Mouse (Mus musculus) ES-E14 (cell line): ENCODE data around the gene Hcfc1r1.

Experiments
- CHD2 ChIP-seq: IDR thresholded peaks from 2 replicates; pipeline ENCODE4 v1.6.1; 2014; ENCODE audit warnings: mild to moderate bottlenecking, low read depth, low read length, inconsistent platforms
- HCFC1 ChIP-seq: IDR thresholded peaks from 2 replicates; pipeline ENCODE4 v1.6.1; 2012; ENCODE audit warnings: low read length, inconsistent platforms, borderline replicate concordance; ENCODE audit not compliant: insufficient read depth
- MAFK ChIP-seq: IDR thresholded peaks from 2 replicates; pipeline ENCODE4 v1.6.1; 2014; ENCODE audit warnings: mild to moderate bottlenecking, low read depth, low read length, inconsistent platforms; ENCODE audit not compliant: insufficient read depth
- ZC3H11A ChIP-seq: IDR thresholded peaks from 2 replicates; pipeline ENCODE4 v1.6.1; 2012; ENCODE audit warnings: low read depth, mild to moderate bottlenecking, inconsistent platforms, low read length, borderline replicate concordance
- ZNF384 ChIP-seq: IDR thresholded peaks from 2 replicates; pipeline ENCODE4 v1.6.1; 2012; ENCODE audit warnings: low read depth, low read length, inconsistent platforms

DNA sequence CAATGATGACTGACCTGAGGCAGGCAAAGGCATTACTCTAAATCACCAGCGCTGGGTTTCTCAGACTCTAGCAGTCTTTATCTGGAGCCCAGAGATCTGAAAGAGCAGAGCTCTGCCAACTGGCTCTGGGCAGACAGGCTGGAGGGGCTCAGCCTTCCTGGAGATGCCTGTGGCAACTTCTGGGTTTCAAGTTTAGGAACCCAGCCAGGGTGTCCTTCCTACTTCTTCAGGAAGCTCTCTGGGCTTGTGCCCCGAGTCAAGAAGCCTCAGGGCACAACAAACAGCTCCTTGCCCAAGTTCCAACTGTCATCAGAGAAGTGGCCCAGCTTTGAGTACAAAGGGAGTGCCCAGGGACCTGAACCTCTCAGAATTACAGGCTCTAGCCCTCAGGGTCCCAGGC is 19.0 kb upstream of the Hcfc1r1 start:
- no peak for TF ChIP-seq ZC3H11A
- no peak for TF ChIP-seq ZNF384
- TF ChIP-seq MAFK = no peak
- no peak for TF ChIP-seq HCFC1
- TF ChIP-seq CHD2 = no peak
